Mouse (Mus musculus) ovary, postnatal 36 days (tissue): ENCODE measurements around the gene Crtc3.

ENCODE experiments used
- DNase-seq: peaks from one replicate; pipeline ENCODE4 v3.0.0; 2022; ENCODE audit warnings: low spot score, mixed read lengths

Gene Crtc3

GRCm38 (mm10) chr7:80597900-80598299 is 90.8 kb downstream of the Crtc3 start:
- DNase-seq, result no peak

- DNase-seq, result no peak
Measured at GRCm38 (mm10) chr7:80589054-80589746, 99.5 kb downstream of the Crtc3 start.

GRCm38 (mm10) chr7:80587684-80588083 is 101.0 kb downstream of the Crtc3 start:
- no peak for DNase-seq

- no peak for DNase-seq
Measured at GRCm38 (mm10) chr7:80586681-80587660, 101.7 kb downstream of the Crtc3 start.

GRCm38 (mm10) chr7:80586161-80586560 is 102.5 kb downstream of the Crtc3 start:
- no peak for DNase-seq

GRCm38 (mm10) chr7:80585380-80585779 is 103.3 kb downstream of the Crtc3 start:
- DNase-seq, result no peak

- peak; percentile 29 for DNase-seq
Measured at GRCm38 (mm10) chr7:80583981-80584380, 104.7 kb downstream of the Crtc3 start.

- no peak for DNase-seq
Measured at GRCm38 (mm10) chr7:80582821-80583451, 105.7 kb downstream of the Crtc3 start.

GRCm38 (mm10) chr7:80580368-80580767 is 108.3 kb downstream of the Crtc3 start:
- DNase-seq, result peak; percentile 45

GRCm38 (mm10) chr7:80577417-80577980 is 111.2 kb downstream of the Crtc3 start:
- DNase-seq, result no peak

- DNase-seq, result no peak
Measured at GRCm38 (mm10) chr7:80576626-80577025, 112.1 kb downstream of the Crtc3 start.

GRCm38 (mm10) chr7:80575750-80576149 is 112.9 kb downstream of the Crtc3 start:
- no peak for DNase-seq

GRCm38 (mm10) chr7:80573076-80573475 is 115.6 kb downstream of the Crtc3 start:
- no peak for DNase-seq

- DNase-seq, result no peak
Measured at GRCm38 (mm10) chr7:80567982-80568381, 120.7 kb downstream of the Crtc3 start.

GRCm38 (mm10) chr7:80561931-80562330 is 126.7 kb downstream of the Crtc3 start:
- DNase-seq, result no peak

- DNase-seq, result no peak
Measured at GRCm38 (mm10) chr7:80561271-80561670, 127.4 kb downstream of the Crtc3 start.

- DNase-seq, result no peak
Measured at GRCm38 (mm10) chr7:80558572-80558971, 130.1 kb downstream of the Crtc3 start.

- no peak for DNase-seq
Measured at GRCm38 (mm10) chr7:80558101-80558500, 130.6 kb downstream of the Crtc3 start.

- DNase-seq, result no peak
Measured at GRCm38 (mm10) chr7:80557161-80557560, 131.5 kb downstream of the Crtc3 start.

- peak; percentile 41 for DNase-seq
Measured at GRCm38 (mm10) chr7:80556166-80556565, 132.5 kb downstream of the Crtc3 start.

GRCm38 (mm10) chr7:80555146-80555545 is 133.5 kb downstream of the Crtc3 start:
- no peak for DNase-seq
